Mouse (Mus musculus) heart, postnatal 0 days (tissue): ENCODE data around the gene Faah. TPM values are rescaled to one million over a fixed set of nuclear protein-coding genes. Genes with fewer than 3 reads are reported as not detected.

ENCODE experiments used
- ATAC-seq: fragments of 200-750 bp; cut with Nextera tagmentation; 2 replicates; pipeline ENCODE4 v1.8.0; 2017; ENCODE audit warnings: low read depth, moderate number of reproducible peaks, moderate library complexity; ENCODE audit not compliant: insufficient read depth
- DNase-seq: peaks from one replicate; pipeline ENCODE4 v3.0.0-alpha.2; 2016; ENCODE audit warnings: low spot score
- H3K27ac ChIP-seq: fragments of 300-500 bp; sonication (generic); 2 replicates; pipeline ENCODE4 v1.5.1; 2014; ENCODE audit warnings: low read depth, mild to moderate bottlenecking
- H3K27me3 ChIP-seq: fragments of 300-500 bp; sonication (generic); 2 replicates; pipeline ENCODE4 v1.6.1; 2014; ENCODE audit warnings: low read length, mixed read lengths; ENCODE audit not compliant: control insufficient read depth, insufficient read depth
- H3K36me3 ChIP-seq: fragments of 300-500 bp; sonication (generic); replicated peaks from 2 replicates; pipeline ENCODE4 v1.6.1; 2014; ENCODE audit warnings: low read length, mixed read lengths; ENCODE audit not compliant: control insufficient read depth, insufficient read depth
- H3K4me1 ChIP-seq: fragments of 300-500 bp; sonication (generic); 2 replicates; pipeline ENCODE4 v1.6.1; 2014; ENCODE audit warnings: antibody characterized with exemption; ENCODE audit not compliant: control insufficient read depth, insufficient read depth
- H3K4me2 ChIP-seq: fragments of 300-500 bp; sonication (generic); 2 replicates; pipeline ENCODE4 v1.6.1; 2014; ENCODE audit warnings: low read depth, mild to moderate bottlenecking, low read length, moderate library complexity
- H3K4me3 ChIP-seq: fragments of 300-500 bp; sonication (generic); 2 replicates; pipeline ENCODE4 v1.5.1; 2014; ENCODE audit warnings: low read depth, low read length
- H3K9ac ChIP-seq: fragments of 300-500 bp; sonication (generic); replicated peaks from 2 replicates; pipeline ENCODE4 v1.6.1; 2014; ENCODE audit warnings: low read depth, low read length, mixed read lengths
- H3K9me3 ChIP-seq: fragments of 300-500 bp; sonication (generic); replicated peaks from 2 replicates; pipeline ENCODE4 v1.6.1; 2016; ENCODE audit warnings: low read length; ENCODE audit not compliant: control insufficient read depth
- CTCF ChIP-seq: IDR thresholded peaks from 2 replicates; pipeline ENCODE4 v1.5.1; 2016; ENCODE audit warnings: antibody characterized with exemption, control low read depth, low read depth
- EP300 ChIP-seq: IDR thresholded peaks from 2 replicates; pipeline ENCODE4 v1.6.1; 2016; ENCODE audit warnings: antibody characterized with exemption, low read depth
- WGBS: fragments of 180-500 bp; shearing (Covaris S2); extraction: QIAGEN DNeasy Blood & Tissue Kit; methylation state at CpG from one replicate; pipeline ENCODE4 v1.1.7; 2014; 5-methylcytosine and 5-hydroxymethylcytosine counted together
- polyA plus RNA-seq: library from polyadenylated mRNA; unstranded; fragments of >200 nt; fragmentation: Nextera tagmentation; extraction: Ambion mirVana; gene quantifications from 2 replicates; pipeline ENCODE4 v1.2.1, GENCODE M21; 2015
- total RNA-seq: library from RNA; depleted of rRNA; stranded (reverse); fragments of >200 nt; gene quantifications from 2 replicates; pipeline ENCODE4 v1.2.3, GENCODE M21; 2014; ENCODE audit warnings: low replicate concordance

Gene Faah
- total and polyA plus RNA-seq, 2 experiments from 2014 or later, result 0.61 to 0.80 TPM

GRCm38 (mm10) chr4:116016396-116016795 lies 1.3 kb downstream of the Faah start:
- TF ChIP-seq CTCF, result no peak
- no peak for TF ChIP-seq EP300
- H3K4me2 ChIP-seq, result no peak overlapping the region
- peaks cover 45% of the 10 kb centered on the region for H3K27me3 ChIP-seq
- no peaks in the 10 kb centered on the region for H3K9me3 ChIP-seq
- ATAC-seq (no peak), DNase-seq (no peak)
- H3K9ac ChIP-seq, result no peak overlapping the region
- WGBS, result 58% methylated on average over 3 of the region's 3 CpGs
- peaks cover 6% of the 10 kb centered on the region; the same call in 1 of the 2 replicates for H3K4me1 ChIP-seq
- no peaks in the 10 kb centered on the region for H3K36me3 ChIP-seq
- no peak overlapping the region for H3K4me3 ChIP-seq
- H3K27ac ChIP-seq, result no peak overlapping the region

GRCm38 (mm10) chr4:116015996-116016395 lies 1.7 kb downstream of the Faah start:
- Histone ChIP-seq H3K9me3 (no peaks in the 10 kb centered on the region), H3K36me3 (no peaks in the 10 kb centered on the region), H3K4me3 (no peak overlapping the region), H3K27me3 (peaks cover 48% of the 10 kb centered on the region), H3K9ac (no peak overlapping the region), H3K4me1 (peaks cover 6% of the 10 kb centered on the region; the same call in 1 of the 2 replicates), H3K4me2 (no peak overlapping the region), H3K27ac (no peak overlapping the region)
- TF ChIP-seq EP300, result no peak
- TF ChIP-seq CTCF, result no peak
- ATAC-seq (no peak), DNase-seq (no peak)
- WGBS, result 67% methylated on average over 8 of the region's 8 CpGs

GRCm38 (mm10) chr4:116015502-116015901 lies 2.2 kb downstream of the Faah start:
- ATAC-seq (no peak), DNase-seq (no peak)
- peaks cover 48% of the 10 kb centered on the region for H3K27me3 ChIP-seq
- H3K36me3 ChIP-seq, result no peaks in the 10 kb centered on the region
- no peak for TF ChIP-seq EP300
- H3K4me3 ChIP-seq, result no peak overlapping the region
- H3K4me2 ChIP-seq, result no peak overlapping the region
- H3K9me3 ChIP-seq, result no peaks in the 10 kb centered on the region
- no peak overlapping the region for H3K27ac ChIP-seq
- H3K9ac ChIP-seq, result no peak overlapping the region
- WGBS, result 74% methylated on average over 5 of the region's 5 CpGs
- peaks cover 6% of the 10 kb centered on the region; the same call in 1 of the 2 replicates for H3K4me1 ChIP-seq

- H3K27ac ChIP-seq, result no peak overlapping the region
- peaks cover 12% of the 10 kb centered on the region for H3K27me3 ChIP-seq
- ATAC-seq (no peak), DNase-seq (no peak)
- H3K9ac ChIP-seq, result no peak overlapping the region
- TF ChIP-seq CTCF (no peak), EP300 (no peak)
- H3K4me1 ChIP-seq, result no peaks in the 10 kb centered on the region
- 66% methylated on average over 8 of the region's 8 CpGs for WGBS
- no peak overlapping the region for H3K4me3 ChIP-seq
- H3K36me3 ChIP-seq, result no peaks in the 10 kb centered on the region
- no peak overlapping the region for H3K4me2 ChIP-seq
- H3K9me3 ChIP-seq, result no peaks in the 10 kb centered on the region
Observed at GRCm38 (mm10) chr4:116010186-116010585, 7.5 kb downstream of the Faah start.

- H3K27ac ChIP-seq, result no peak overlapping the region
Observed at GRCm38 (mm10) chr4:116001206-116001605, 16.5 kb downstream of the Faah start.

GRCm38 (mm10) chr4:116000671-116001070 lies 17.1 kb downstream of the Faah start:
- Histone ChIP-seq H3K27me3 (0 out of 2 replicates have a peak, but pooled peaks cover 7% of the 10 kb centered on the region), H3K36me3 (no peaks in the 10 kb centered on the region), H3K9me3 (no peaks in the 10 kb centered on the region), H3K4me2 (no peak overlapping the region), H3K27ac (no peak overlapping the region), H3K4me3 (no peak overlapping the region), H3K4me1 (no peaks in the 10 kb centered on the region), H3K9ac (no peak overlapping the region)
- ATAC-seq (no peak), DNase-seq (no peak)
- WGBS, result 49% methylated on average over 6 of the region's 6 CpGs
- TF ChIP-seq CTCF, result no peak
- no peak for TF ChIP-seq EP300

More at GRCm38 (mm10) chr4:116001206-116001605, 16.5 kb downstream of the Faah start:
- no peak overlapping the region for H3K4me3 ChIP-seq
- H3K36me3 ChIP-seq, result no peaks in the 10 kb centered on the region
- no peak overlapping the region for H3K4me2 ChIP-seq
- 54% methylated on average over 4 of the region's 4 CpGs for WGBS
- 0 out of 2 replicates have a peak, but pooled peaks cover 7% of the 10 kb centered on the region for H3K27me3 ChIP-seq
- DNase-seq, result no peak
- TF ChIP-seq EP300 (no peak), CTCF (no peak)
- no peak; the same call in 1 of the 2 replicates for ATAC-seq
- H3K4me1 ChIP-seq, result no peaks in the 10 kb centered on the region
- no peak overlapping the region for H3K9ac ChIP-seq
- no peaks in the 10 kb centered on the region for H3K9me3 ChIP-seq
